Mouse (Mus musculus) cortical plate, adult 2 months (tissue): ENCODE measurements around the gene Nup214.

Experiments used
- CTCF ChIP-seq: fragments of 200-500 bp; IDR thresholded peaks from 2 replicates; pipeline ENCODE4 v1.5.1; 2011; ENCODE audit warnings: mild to moderate bottlenecking, control low read depth, low read length; ENCODE audit not compliant: insufficient read depth; ENCODE audit errors: extremely low read depth
- POLR2A ChIP-seq: fragments of 200-500 bp; IDR thresholded peaks from 2 replicates; pipeline ENCODE4 v1.6.1; 2011; ENCODE audit warnings: mild to moderate bottlenecking, low read length, control low read depth; ENCODE audit not compliant: insufficient read depth; ENCODE audit errors: extremely low read depth

DNA sequence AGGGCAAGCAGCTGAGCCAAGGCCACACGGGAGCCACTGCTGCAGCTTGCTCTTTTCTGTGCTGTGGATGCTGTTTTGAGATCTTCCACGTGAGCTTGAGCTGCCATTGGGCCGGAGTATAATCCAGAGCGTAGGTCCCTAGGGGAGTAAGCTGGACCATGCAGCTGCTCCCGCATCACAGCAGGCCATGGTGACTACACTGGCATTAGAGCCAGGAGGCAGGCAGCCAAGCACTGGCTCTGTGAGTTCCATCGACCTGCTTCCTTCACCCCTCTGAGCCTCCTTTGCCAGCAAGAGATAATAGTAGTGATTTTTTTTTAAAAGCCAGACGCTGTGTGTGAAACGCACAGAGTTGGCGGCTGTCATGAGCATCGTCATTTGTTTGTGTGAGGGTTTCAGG, 22.0 kb upstream of the Nup214 start:
- TF ChIP-seq CTCF, result no peak
- TF ChIP-seq POLR2A, result no peak
